Mouse (Mus musculus): ENCODE measurements around the gene Cldn6. TPM values are rescaled to one million over a fixed set of nuclear protein-coding genes. Genes with fewer than 3 reads are reported as not detected.

Cldn6 gene
- polyA plus RNA-seq, 1 experiment: 0.18 TPM

- Histone ChIP-seq H3K27ac (ENCODE audit: insufficient read depth, low read length) (0 out of 2 replicates have a peak overlapping the region, but pooled peaks have one; percentile 36), H3K4me1 (ENCODE audit: control insufficient read depth, insufficient read depth, insufficient read length) (peaks cover 4% of the 10 kb centered on the region; the same call in 1 of the 2 replicates), H3K4me3 (ENCODE audit: extremely low read depth, insufficient read depth, insufficient read length) (peak overlapping the region; percentile 92), H3K27me3 (ENCODE audit: control insufficient read depth, insufficient read depth, low read length) (no peaks in the 10 kb centered on the region), H3K36me3 (ENCODE audit: control insufficient read depth, insufficient read depth, low read length) (no peaks in the 10 kb centered on the region)
- TF ChIP-seq CTCF (IDR thresholded peaks at IDR 0.05; ENCODE audit: extremely low read depth, insufficient read depth, insufficient read length, insufficient replicate concordance) (no peak), POLR2A (IDR thresholded peaks at IDR 0.05; ENCODE audit: low read depth, low read length) (no peak)
- 1% methylated on average over 20 of the region's 20 CpGs for WGBS
- no peak for DNase-seq (ENCODE audit: low read depth in 1 of 2, low spot score in 2 of 2)
Measured at GRCm38 (mm10) chr17:23726758-23727142, 47.7 kb downstream of the Cldn6 start.

GRCm38 (mm10) chr17:23730441-23730840 lies 51.4 kb downstream of the Cldn6 start:
- Histone ChIP-seq H3K27ac (ENCODE audit: insufficient read depth, low read length) (no peak overlapping the region), H3K4me3 (ENCODE audit: extremely low read depth, insufficient read depth, insufficient read length) (no peak overlapping the region), H3K36me3 (ENCODE audit: control insufficient read depth, insufficient read depth, low read length) (0 out of 2 replicates have a peak, but pooled peaks cover 1% of the 10 kb centered on the region), H3K4me1 (ENCODE audit: control insufficient read depth, insufficient read depth, insufficient read length) (peaks cover 4% of the 10 kb centered on the region; the same call in 1 of the 2 replicates), H3K27me3 (ENCODE audit: control insufficient read depth, insufficient read depth, low read length) (no peaks in the 10 kb centered on the region)
- TF ChIP-seq POLR2A (IDR thresholded peaks at IDR 0.05; ENCODE audit: low read depth, low read length) (no peak), CTCF (IDR thresholded peaks at IDR 0.05; ENCODE audit: extremely low read depth, insufficient read depth, insufficient read length, insufficient replicate concordance) (no peak)
- no peak for DNase-seq (ENCODE audit: low read depth in 1 of 2, low spot score in 2 of 2)
- WGBS: 84% methylated on average over 1 of the region's 1 CpGs

Other genes with a start within 250 kb of the Cldn6 start
- gene Vmn2r117, start 199.6 kb upstream of the Cldn6 start, polyA plus RNA-seq (2012; rRNA removed): not detected in 2 replicates
- gene Zfp213, start 115.0 kb upstream of the Cldn6 start, polyA plus RNA-seq (2012; rRNA removed): 11.8 and 17.2 TPM in 2 replicates
- gene Zfp13, start 79.8 kb upstream of the Cldn6 start, polyA plus RNA-seq (2012; rRNA removed): 2.9 and 3.4 TPM in 2 replicates
- gene Zscan10, start 78.4 kb upstream of the Cldn6 start, polyA plus RNA-seq (2012; rRNA removed): 0.06 TPM in 1 of 2 replicates, not detected in the other
- gene Mmp25, start 34.0 kb upstream of the Cldn6 start, polyA plus RNA-seq (2012; rRNA removed): 1.3 and 2.0 TPM in 2 replicates
- 0.16 and 0.25 TPM in 2 replicates for gene Bicdl2, start 18.7 kb upstream of the Cldn6 start, polyA plus RNA-seq (2012; rRNA removed)
- gene Hcfc1r1, start 5.7 kb upstream of the Cldn6 start, polyA plus RNA-seq (2012; rRNA removed): 75.0 and 90.8 TPM in 2 replicates
- gene Thoc6, start 5.4 kb upstream of the Cldn6 start, polyA plus RNA-seq (2012; rRNA removed): 24.8 and 31.1 TPM in 2 replicates
- gene Tnfrsf12a, start 1.8 kb upstream of the Cldn6 start, polyA plus RNA-seq (2012; rRNA removed): 3.8 and 4.9 TPM in 2 replicates
- 0.15 and 0.19 TPM in 2 replicates for gene Cldn9, start 4.8 kb downstream of the Cldn6 start, polyA plus RNA-seq (2012; rRNA removed)
- not detected in 2 replicates for gene 1520401A03Rik, start 43.5 kb downstream of the Cldn6 start, polyA plus RNA-seq (2012; rRNA removed)
- 48.3 and 74.8 TPM in 2 replicates for gene Pkmyt1, start 47.1 kb downstream of the Cldn6 start, polyA plus RNA-seq (2012; rRNA removed)
- gene Paqr4, start 61.6 kb downstream of the Cldn6 start, polyA plus RNA-seq (2012; rRNA removed): 13.8 and 22.0 TPM in 2 replicates
- gene Kremen2, start 66.6 kb downstream of the Cldn6 start, polyA plus RNA-seq (2012; rRNA removed): 0.65 and 0.92 TPM in 2 replicates
- gene Flywch1, start 92.4 kb downstream of the Cldn6 start, polyA plus RNA-seq (2012; rRNA removed): 17.4 and 21.2 TPM in 2 replicates
- 1.4 and 1.5 TPM in 2 replicates for gene Flywch2, start 106.8 kb downstream of the Cldn6 start, polyA plus RNA-seq (2012; rRNA removed)
- 601 and 671 TPM in 2 replicates for gene Srrm2, start 111.3 kb downstream of the Cldn6 start, polyA plus RNA-seq (2012; rRNA removed)
- gene Elob, start 149.9 kb downstream of the Cldn6 start, polyA plus RNA-seq (2012; rRNA removed): 237 and 329 TPM in 2 replicates
- 0.08 and 0.09 TPM in 2 replicates for gene Prss33, start 156.8 kb downstream of the Cldn6 start, polyA plus RNA-seq (2012; rRNA removed)
- 0.14 TPM in 1 of 2 replicates, not detected in the other for gene Prss32, start 164.6 kb downstream of the Cldn6 start, polyA plus RNA-seq (2012; rRNA removed)
- gene Prss41, start 164.9 kb downstream of the Cldn6 start, polyA plus RNA-seq (2012; rRNA removed): 0.18 and 0.32 TPM in 2 replicates
- not detected in 2 replicates for gene Prss21, start 188.8 kb downstream of the Cldn6 start, polyA plus RNA-seq (2012; rRNA removed)
- not detected in 2 replicates for gene Dcpp1, start 201.6 kb downstream of the Cldn6 start, polyA plus RNA-seq (2012; rRNA removed)
- not detected in 2 replicates for gene Dcpp2, start 201.6 kb downstream of the Cldn6 start, polyA plus RNA-seq (2012; rRNA removed)
- gene Dcpp3, start 238.2 kb downstream of the Cldn6 start, polyA plus RNA-seq (2012; rRNA removed): not detected in 2 replicates

Measured in spleen, adult 2 months (tissue).